In the genomic region with DNA sequence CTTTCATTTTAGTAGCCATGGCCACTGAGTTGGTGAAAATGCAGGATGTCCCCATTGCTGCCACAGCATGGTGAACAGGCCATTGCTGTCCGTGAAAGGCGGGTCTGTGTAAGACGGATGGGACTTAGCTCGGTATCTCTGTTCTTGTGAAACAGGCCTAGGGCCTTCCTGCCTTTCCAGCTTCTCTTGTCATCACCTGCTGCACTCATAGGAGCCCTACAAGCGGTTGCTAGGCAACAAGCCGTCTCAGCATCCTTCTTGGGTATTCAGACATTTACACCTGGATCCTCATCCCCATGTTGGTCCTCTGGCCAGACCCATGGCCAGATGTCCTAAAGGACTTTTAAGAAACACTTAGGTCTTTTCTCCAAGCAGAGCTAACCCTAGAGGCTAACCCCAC, we compare ENCODE assay signal across 27 mouse cellular contexts. TPM values are rescaled to one million over a fixed set of nuclear protein-coding genes. Genes with fewer than 3 reads are reported as not detected.
DNase-seq lines count a peak whose midpoint lies in the region; ATAC-seq and TF ChIP-seq lines count a peak whose summit lies in the region.
"Had no signal": no experiment of that assay in that cellular context is flagged by ENCODE, and none has a peak within 500 bp of the region (broad histone marks: within the 10 kb centered on the region; RNA-seq: fewer than 3 reads in every experiment).

No protein-coding gene starts in this region.

- no peak overlapping the region for H3K9ac ChIP-seq in forebrain, postnatal 0 days
- H3K9ac ChIP-seq in forebrain, embryonic 15.5 days (replicated peaks) = no peak overlapping the region
- H3K9ac ChIP-seq in midbrain, embryonic 13.5 days (replicated peaks) = no peak overlapping the region
- H3K9ac ChIP-seq in midbrain, embryonic 11.5 days (ENCODE audit: low read length) = no peak overlapping the region
- no peak overlapping the region for H3K9ac ChIP-seq in midbrain, postnatal 0 days (replicated peaks; ENCODE audit: low read length, poor library complexity, severe bottlenecking)
- no peak overlapping the region for H3K9ac ChIP-seq in kidney, embryonic 15.5 days
- H3K9ac ChIP-seq: heart, embryonic 12.5 days; limb, embryonic 15.5 days; liver, embryonic 15.5 days; lung, embryonic 15.5 days; neural tube, embryonic 12.5 days had no signal

- H3K4me1 ChIP-seq in forebrain, postnatal 0 days (ENCODE audit: insufficient read depth) = 0 out of 2 replicates have a peak, but pooled peaks cover 4% of the 10 kb centered on the region
- 0 out of 2 replicates have a peak, but pooled peaks cover 3% of the 10 kb centered on the region for H3K4me1 ChIP-seq in forebrain, embryonic 15.5 days
- H3K4me1 ChIP-seq in midbrain, embryonic 13.5 days (replicated peaks) = no peaks in the 10 kb centered on the region
- H3K4me1 ChIP-seq in midbrain, embryonic 11.5 days (ENCODE audit: control insufficient read depth, insufficient read depth, low read length) = no peaks in the 10 kb centered on the region
- peaks cover 3% of the 10 kb centered on the region for H3K4me1 ChIP-seq in midbrain, postnatal 0 days (ENCODE audit: insufficient read depth, low read length)
- no peaks in the 10 kb centered on the region for H3K4me1 ChIP-seq in kidney, embryonic 15.5 days
- H3K4me1 ChIP-seq: heart, embryonic 12.5 days; limb, embryonic 15.5 days; liver, embryonic 15.5 days; lung, embryonic 15.5 days; megakaryocyte, embryonic 14.5 days; neural tube, embryonic 12.5 days had no signal

- H3K27ac ChIP-seq in forebrain, postnatal 0 days (ENCODE audit: low read depth, low read length) = no peak overlapping the region
- H3K27ac ChIP-seq in forebrain, embryonic 15.5 days (replicated peaks) = no peak overlapping the region
- no peak overlapping the region for H3K27ac ChIP-seq in midbrain, embryonic 13.5 days
- no peak overlapping the region for H3K27ac ChIP-seq in midbrain, embryonic 11.5 days (ENCODE audit: low read depth, low read length)
- no peak overlapping the region for H3K27ac ChIP-seq in midbrain, postnatal 0 days (ENCODE audit: low read depth, low read length)
- no peak overlapping the region for H3K27ac ChIP-seq in kidney, embryonic 15.5 days
- H3K27ac ChIP-seq: kidney, postnatal 0 days; limb, embryonic 15.5 days; liver, embryonic 15.5 days; lung, embryonic 15.5 days; neural tube, embryonic 12.5 days had no signal

- peak; percentile 71 for ATAC-seq in forebrain, postnatal 0 days
- ATAC-seq in forebrain, embryonic 15.5 days (replicated peaks) = no peak
- ATAC-seq in midbrain, embryonic 13.5 days = peak; percentile 14; the same call in 1 of the 2 replicates
- ATAC-seq in midbrain, embryonic 11.5 days (ENCODE audit: low FRiP score) = no peak
- peak; percentile 48; the same call in 1 of the 2 replicates for ATAC-seq in midbrain, postnatal 0 days (ENCODE audit: low FRiP score)
- ATAC-seq in kidney, embryonic 15.5 days (replicated peaks; ENCODE audit: low FRiP score) = no peak

- no peaks in the 10 kb centered on the region for H3K27me3 ChIP-seq in forebrain, postnatal 0 days (ENCODE audit: insufficient read depth, low read length)
- H3K27me3 ChIP-seq in forebrain, embryonic 15.5 days = no peaks in the 10 kb centered on the region
- no peaks in the 10 kb centered on the region for H3K27me3 ChIP-seq in midbrain, embryonic 13.5 days
- no peaks in the 10 kb centered on the region for H3K27me3 ChIP-seq in midbrain, embryonic 11.5 days (ENCODE audit: control insufficient read depth, insufficient read depth, low read length)
- no peaks in the 10 kb centered on the region for H3K27me3 ChIP-seq in midbrain, postnatal 0 days (ENCODE audit: insufficient read depth, low read length)
- no peaks in the 10 kb centered on the region for H3K27me3 ChIP-seq in kidney, embryonic 15.5 days
- H3K27me3 ChIP-seq: limb, embryonic 15.5 days; lung, embryonic 15.5 days; neural tube, embryonic 12.5 days had no signal

- no peak overlapping the region for H3K4me2 ChIP-seq in forebrain, postnatal 0 days (ENCODE audit: low read depth)
- no peak overlapping the region for H3K4me2 ChIP-seq in forebrain, embryonic 15.5 days (replicated peaks)
- H3K4me2 ChIP-seq in midbrain, embryonic 13.5 days (replicated peaks) = no peak overlapping the region
- H3K4me2 ChIP-seq in midbrain, embryonic 11.5 days = no peak overlapping the region
- H3K4me2 ChIP-seq in midbrain, postnatal 0 days (ENCODE audit: low read depth, low read length, poor library complexity, severe bottlenecking) = no peak overlapping the region
- no peak overlapping the region for H3K4me2 ChIP-seq in kidney, embryonic 15.5 days
- H3K4me2 ChIP-seq: heart, embryonic 12.5 days; limb, embryonic 15.5 days; liver, embryonic 15.5 days; lung, embryonic 15.5 days; neural tube, embryonic 12.5 days had no signal

- peak; percentile 52 for DNase-seq in forebrain, postnatal 0 days
- no peak for DNase-seq in midbrain, embryonic 11.5 days (ENCODE audit: low spot score, missing footprints)
- DNase-seq in R1 (ENCODE audit: low read depth, low spot score) = peak; percentile 12
- peak; percentile 74 for DNase-seq in midbrain, postnatal 0 days (ENCODE audit: low spot score)
- DNase-seq: adrenal gland, postnatal 14 days; cerebellum, adult 9-10 months; gastrocnemius, postnatal 25 days; heart, adult 18-20 months; heart, postnatal 10 days; kidney, adult 11 months; layer of hippocampus, adult 9-11 months; left cerebral cortex, postnatal 4 days; lung, postnatal 36 days; right cerebral cortex, postnatal 4 days; thymus, postnatal 36 days had no signal

- WGBS in forebrain, postnatal 0 days = 75% methylated on average over 6 of the region's 6 CpGs
- WGBS in forebrain, embryonic 15.5 days = 82% methylated on average over 6 of the region's 6 CpGs
- WGBS in midbrain, embryonic 13.5 days = 86% methylated on average over 6 of the region's 6 CpGs
- 85% methylated on average over 6 of the region's 6 CpGs for WGBS in midbrain, embryonic 11.5 days
- 51% methylated on average over 6 of the region's 6 CpGs for WGBS in midbrain, postnatal 0 days
- 88% methylated on average over 6 of the region's 6 CpGs for WGBS in kidney, embryonic 15.5 days

- TF ChIP-seq CTCF in forebrain, postnatal 0 days (IDR thresholded peaks at IDR 0.05; ENCODE audit: low read depth) = no peak
- TF ChIP-seq CTCF in midbrain, postnatal 0 days (IDR thresholded peaks at IDR 0.05) = no peak

- no peaks in the 10 kb centered on the region for H3K9me3 ChIP-seq in forebrain, postnatal 0 days (ENCODE audit: low read length)
- H3K9me3 ChIP-seq in forebrain, embryonic 15.5 days = no peaks in the 10 kb centered on the region
- H3K9me3 ChIP-seq in midbrain, embryonic 13.5 days = no peaks in the 10 kb centered on the region
- H3K9me3 ChIP-seq in midbrain, embryonic 11.5 days (ENCODE audit: control insufficient read depth, low read length) = no peaks in the 10 kb centered on the region
- H3K9me3 ChIP-seq in midbrain, postnatal 0 days (ENCODE audit: low read length) = no peaks in the 10 kb centered on the region
- H3K9me3 ChIP-seq in kidney, embryonic 15.5 days (replicated peaks) = no peaks in the 10 kb centered on the region
- H3K9me3 ChIP-seq: heart, embryonic 12.5 days; limb, embryonic 15.5 days; liver, embryonic 15.5 days; lung, embryonic 15.5 days; megakaryocyte, embryonic 14.5 days; neural tube, embryonic 12.5 days had no signal

- no peak overlapping the region for H3K4me3 ChIP-seq in forebrain, postnatal 0 days (ENCODE audit: low read depth, low read length)
- no peak overlapping the region for H3K4me3 ChIP-seq in forebrain, embryonic 15.5 days
- H3K4me3 ChIP-seq in midbrain, embryonic 13.5 days (replicated peaks) = no peak overlapping the region
- no peak overlapping the region for H3K4me3 ChIP-seq in midbrain, embryonic 11.5 days (ENCODE audit: low read depth, low read length)
- no peak overlapping the region for H3K4me3 ChIP-seq in midbrain, postnatal 0 days (ENCODE audit: low read depth, low read length)
- H3K4me3 ChIP-seq in kidney, embryonic 15.5 days (replicated peaks) = no peak overlapping the region
- H3K4me3 ChIP-seq: heart, embryonic 12.5 days; limb, embryonic 15.5 days; liver, embryonic 15.5 days; lung, embryonic 15.5 days; megakaryocyte, embryonic 14.5 days; neural tube, embryonic 12.5 days had no signal

- H3K36me3 ChIP-seq in forebrain, postnatal 0 days (ENCODE audit: insufficient read depth) = no peaks in the 10 kb centered on the region
- no peaks in the 10 kb centered on the region for H3K36me3 ChIP-seq in forebrain, embryonic 15.5 days
- no peaks in the 10 kb centered on the region for H3K36me3 ChIP-seq in midbrain, embryonic 13.5 days
- no peaks in the 10 kb centered on the region for H3K36me3 ChIP-seq in midbrain, embryonic 11.5 days (ENCODE audit: control insufficient read depth, insufficient read depth, low read length)
- no peaks in the 10 kb centered on the region for H3K36me3 ChIP-seq in midbrain, postnatal 0 days (ENCODE audit: insufficient read depth, low read length)
- H3K36me3 ChIP-seq in kidney, embryonic 15.5 days = no peaks in the 10 kb centered on the region
- H3K36me3 ChIP-seq: heart, embryonic 12.5 days; limb, embryonic 15.5 days; liver, embryonic 15.5 days; lung, embryonic 15.5 days; neural tube, embryonic 12.5 days had no signal

RNA-seq across cellular contexts. Expression of a gene that starts 26.1 kb away (rescaled TPM):
- 4.9 and 14.2 TPM in 2 replicates for total RNA-seq in forebrain, postnatal 0 days (2014; rRNA removed)
- 2.3 and 2.7 TPM in 2 replicates for polyA plus RNA-seq in forebrain, postnatal 0 days (2015; fragmentation: Nextera tagmentation; extraction: Ambion mirVana)
- polyA plus RNA-seq in forebrain, embryonic 15.5 days (2015; fragmentation: Nextera tagmentation; extraction: Ambion mirVana) = 1.5 and 2.4 TPM in 2 replicates
- 1.6 and 1.8 TPM in 2 replicates for polyA plus RNA-seq in midbrain, embryonic 13.5 days (2015; fragmentation: Nextera tagmentation; extraction: Ambion mirVana)
- polyA plus RNA-seq in midbrain, embryonic 11.5 days (2014; fragmentation: Nextera tagmentation; extraction: Ambion mirVana) = 0.10 TPM in 1 of 2 replicates, not detected in the other
- 6.5 and 7.1 TPM in 2 replicates for total RNA-seq in midbrain, postnatal 0 days (2014; rRNA removed)
- 1.6 and 2.4 TPM in 2 replicates for polyA plus RNA-seq in midbrain, postnatal 0 days (2015; fragmentation: Nextera tagmentation; extraction: Ambion mirVana)
- polyA plus RNA-seq in kidney, embryonic 15.5 days (2015; fragmentation: Nextera tagmentation; extraction: Ambion mirVana) = 0.12 TPM in 1 of 2 replicates, not detected in the other
- total RNA-seq: adrenal gland, postnatal 14 days; gastrocnemius, postnatal 25 days; heart, adult 18-20 months; heart, postnatal 10 days had no signal
- polyA plus RNA-seq: embryonic facial prominence, embryonic 14.5 days; heart, embryonic 12.5 days; kidney, postnatal 0 days; limb, embryonic 15.5 days; liver, embryonic 15.5 days; lung, embryonic 15.5 days; neural tube, embryonic 12.5 days; stomach, embryonic 14.5 days had no signal

Comparison
In these comparisons a context has a peak if more than half of its experiments do, and no peak if none do; other contexts are left out.
1. ATAC-seq: peak in forebrain, postnatal 0 days (single experiment), midbrain, embryonic 13.5 days (single experiment) and midbrain, postnatal 0 days (single experiment); none in forebrain, embryonic 15.5 days (single experiment), midbrain, embryonic 11.5 days (single experiment) and kidney, embryonic 15.5 days (single experiment).